Mouse (Mus musculus) G1E (cell line): Measurements from ENCODE around the gene Ints11.

Source experiments
- CTCF ChIP-seq: IDR thresholded peaks from 2 replicates; pipeline ENCODE4 v1.5.1; 2012; ENCODE audit warnings: low read depth, low read length, inconsistent platforms, mixed read lengths
- GATA1 ChIP-seq: IDR thresholded peaks from 2 replicates; pipeline ENCODE4 v1.6.1; 2012; ENCODE audit warnings: borderline replicate concordance, low read length, inconsistent platforms, mixed read lengths
- GATA2 ChIP-seq: IDR thresholded peaks from 2 replicates; pipeline ENCODE4 v1.6.1; 2012; ENCODE audit warnings: low read depth, low read length, inconsistent platforms, borderline replicate concordance
- POLR2AphosphoS5 ChIP-seq: IDR thresholded peaks from 2 replicates; pipeline ENCODE4 v1.6.1; 2012; ENCODE audit warnings: low read depth, low read length, inconsistent platforms; ENCODE audit not compliant: insufficient replicate concordance
- TAL1 ChIP-seq: conservative IDR thresholded peaks from 2 replicates; pipeline ENCODE4 v1.6.1; 2012; ENCODE audit warnings: low read depth, low read length, inconsistent platforms, mixed read lengths

GRCm38 (mm10) chr4:155883587-155883986 lies 14.2 kb downstream of the Ints11 start:
- TF ChIP-seq CTCF (no peak), GATA1 (no peak), TAL1 (no peak), GATA2 (no peak), POLR2AphosphoS5 (no peak)
